Comparison of ENCODE assay signal across 32 mouse cellular contexts in genomic region chr1:177714397-177715012, GRCm38 (mm10). TPM values are rescaled to one million over a fixed set of nuclear protein-coding genes. Genes with fewer than 3 reads are reported as not detected.
DNase-seq lines count a peak whose midpoint lies in the region; ATAC-seq and TF ChIP-seq lines count a peak whose summit lies in the region.
"Had no signal": no experiment of that assay in that cellular context is flagged by ENCODE, and none has a peak within 500 bp of the region (broad histone marks: within the 10 kb centered on the region; RNA-seq: fewer than 3 reads in every experiment).

No protein-coding gene starts in this region.

- TF ChIP-seq EP300 in MEL (IDR thresholded peaks at IDR 0.05; ENCODE audit: low read depth in 1 of 2, low read length in 2 of 2): no peak

- TF ChIP-seq RAD21 in MEL (IDR thresholded peaks at IDR 0.05; ENCODE audit: low read depth, low read length): no peak

- no peaks in the 10 kb centered on the region for H3K4me1 ChIP-seq in intestine, embryonic 14.5 days (replicated peaks; ENCODE audit: control insufficient read depth, insufficient read depth, low read length)
- no peaks in the 10 kb centered on the region for H3K4me1 ChIP-seq in intestine, embryonic 15.5 days (replicated peaks)
- H3K4me1 ChIP-seq in MEL (ENCODE audit: control insufficient read depth in 1 of 2, insufficient read depth in 2 of 2, low read length in 2 of 2): peaks cover 15 to 50% of the 10 kb centered on the region in 2 experiments
- peaks cover 48% of the 10 kb centered on the region for H3K4me1 ChIP-seq in bone marrow macrophage, adult 2 months (ENCODE audit: control insufficient read depth, insufficient read depth, low read length)
- H3K4me1 ChIP-seq: embryonic facial prominence, embryonic 13.5 days; embryonic facial prominence, embryonic 15.5 days; forebrain, embryonic 12.5 days had no signal

- H3K9ac ChIP-seq in intestine, embryonic 14.5 days (ENCODE audit: low read length): no peak overlapping the region
- H3K9ac ChIP-seq in intestine, embryonic 15.5 days: no peak overlapping the region
- peak overlapping the region; percentile 44 for H3K9ac ChIP-seq in MEL (ENCODE audit: control insufficient read depth, low read depth, low read length, poor library complexity, severe bottlenecking)
- H3K9ac ChIP-seq: embryonic facial prominence, embryonic 13.5 days; embryonic facial prominence, embryonic 15.5 days; forebrain, embryonic 12.5 days had no signal

- ATAC-seq in intestine, embryonic 14.5 days (replicated peaks; ENCODE audit: low FRiP score, low TSS enrichment, low read depth): no peak
- ATAC-seq in intestine, embryonic 15.5 days: no peak
- ATAC-seq: activated CD4-positive, CD25-positive, alpha-beta regulatory T cell, adult 4 months; forebrain, embryonic 14.5 days; forebrain, embryonic 16.5 days; Patski had no signal

- peaks cover 3% of the 10 kb centered on the region; the same call in 1 of the 2 replicates for H3K9me3 ChIP-seq in intestine, embryonic 14.5 days (ENCODE audit: control insufficient read depth, low read length)
- H3K9me3 ChIP-seq in intestine, embryonic 15.5 days: no peaks in the 10 kb centered on the region
- no peaks in the 10 kb centered on the region for H3K9me3 ChIP-seq in MEL (replicated peaks; ENCODE audit: insufficient read depth, low read length)
- H3K9me3 ChIP-seq: embryonic facial prominence, embryonic 13.5 days; embryonic facial prominence, embryonic 15.5 days; forebrain, embryonic 12.5 days had no signal

- H3K79me2 ChIP-seq in MEL (ENCODE audit: control insufficient read depth, insufficient read depth, low read length, poor library complexity): no peaks in the 10 kb centered on the region
- H3K79me2 ChIP-seq in macrophage (ENCODE audit: inconsistent target): no peaks in the 10 kb centered on the region

- no peak overlapping the region for H3K27ac ChIP-seq in intestine, embryonic 14.5 days (ENCODE audit: low read depth)
- H3K27ac ChIP-seq in intestine, embryonic 15.5 days: no peak overlapping the region
- peak overlapping the region; percentile 98 for H3K27ac ChIP-seq in MEL (ENCODE audit: control insufficient read depth, low read depth, low read length)
- peak overlapping the region; percentile 98 for H3K27ac ChIP-seq in bone marrow macrophage, adult 2 months (ENCODE audit: insufficient read depth, low read depth, low read length)
- H3K27ac ChIP-seq in macrophage: peak overlapping the region; percentile 82
- H3K27ac ChIP-seq: embryonic facial prominence, embryonic 13.5 days; embryonic facial prominence, embryonic 15.5 days; forebrain, embryonic 10.5 days; forebrain, embryonic 12.5 days had no signal

- no peak for TF ChIP-seq POLR2A in MEL (IDR thresholded peaks at IDR 0.05; ENCODE audit: control insufficient read depth in 1 of 2, insufficient read depth in 1 of 2, low read depth in 1 of 2, low read length in 2 of 2, poor library complexity in 1 of 2)
- TF ChIP-seq POLR2A in bone marrow macrophage, adult 2 months (IDR thresholded peaks at IDR 0.05; ENCODE audit: borderline replicate concordance, low read depth, low read length): no peak

- peak; percentile 25 for DNase-seq in intestine, embryonic 14.5 days (ENCODE audit: low spot score)
- DNase-seq in MEL (ENCODE audit: low read depth, low spot score): no peak
- no peak for DNase-seq in right cerebral cortex, postnatal 14 days
- no peak for DNase-seq in gastrocnemius, adult 8-10 months (ENCODE audit: low spot score in 2 of 2)
- DNase-seq: adrenal gland, adult 8-10 months; adrenal gland, postnatal 25 days; B cell, adult 2 months; cerebellum, adult 11-12 months; cerebellum, adult 8-10 months; cerebellum, adult 9-11 months; cerebellum, postnatal 14 days; cerebellum, postnatal 36 days; embryo, embryonic 11 days had no signal

- no peaks in the 10 kb centered on the region for H3K36me3 ChIP-seq in intestine, embryonic 14.5 days (ENCODE audit: control insufficient read depth, insufficient read depth, low read length)
- H3K36me3 ChIP-seq in intestine, embryonic 15.5 days: no peaks in the 10 kb centered on the region
- H3K36me3 ChIP-seq in MEL (ENCODE audit: control insufficient read depth in 1 of 2, insufficient read depth in 2 of 2, low read length in 2 of 2): peaks cover 0 to 59% of the 10 kb centered on the region in 2 experiments; a peak in 2 of 4 replicates
- no peaks in the 10 kb centered on the region for H3K36me3 ChIP-seq in macrophage (ENCODE audit: inconsistent target)
- H3K36me3 ChIP-seq: embryonic facial prominence, embryonic 13.5 days; embryonic facial prominence, embryonic 15.5 days; forebrain, embryonic 10.5 days; forebrain, embryonic 12.5 days had no signal

- no peak for TF ChIP-seq CTCF in MEL (IDR thresholded peaks at IDR 0.05 in 2 of 3, conservative IDR thresholded peaks at IDR 0.05 in 1 of 3; ENCODE audit: control insufficient read depth in 1 of 3, insufficient read depth in 1 of 3, low read depth in 2 of 3, low read length in 3 of 3, poor library complexity in 1 of 3, severe bottlenecking in 1 of 3)
- TF ChIP-seq CTCF in bone marrow macrophage, adult 2 months (IDR thresholded peaks at IDR 0.05; ENCODE audit: low read depth, low read length): no peak

- no peak overlapping the region for H3K4me2 ChIP-seq in intestine, embryonic 14.5 days (ENCODE audit: low read length)
- no peak overlapping the region for H3K4me2 ChIP-seq in intestine, embryonic 15.5 days (replicated peaks)
- H3K4me2 ChIP-seq: embryonic facial prominence, embryonic 13.5 days; embryonic facial prominence, embryonic 15.5 days; forebrain, embryonic 12.5 days had no signal

- WGBS in intestine, embryonic 14.5 days: 91% methylated on average over 5 of the region's 5 CpGs
- WGBS in intestine, embryonic 15.5 days: 81% methylated on average over 5 of the region's 5 CpGs
- 47% methylated on average over 5 of the region's 5 CpGs for WGBS in macrophage (ENCODE audit: missing documents)

- H3K27me3 ChIP-seq in intestine, embryonic 14.5 days (replicated peaks; ENCODE audit: control insufficient read depth, insufficient read depth, low read length): no peaks in the 10 kb centered on the region
- no peaks in the 10 kb centered on the region for H3K27me3 ChIP-seq in intestine, embryonic 15.5 days (replicated peaks)
- H3K27me3 ChIP-seq in MEL (ENCODE audit: control insufficient read depth in 1 of 2, insufficient read depth in 2 of 2, low read length in 2 of 2): no peaks in the 10 kb centered on the region
- H3K27me3 ChIP-seq: embryonic facial prominence, embryonic 13.5 days; embryonic facial prominence, embryonic 15.5 days; Patski had no signal

- H3K4me3 ChIP-seq in intestine, embryonic 14.5 days (ENCODE audit: low read depth, low read length): no peak overlapping the region
- H3K4me3 ChIP-seq in intestine, embryonic 15.5 days (replicated peaks): no peak overlapping the region
- H3K4me3 ChIP-seq in MEL (ENCODE audit: control insufficient read depth in 1 of 2, insufficient read depth in 1 of 2, low read depth in 2 of 2, low read length in 2 of 2) (peak overlapping the region; percentile 31 to 32), macrophage (ENCODE audit: inconsistent target) (no peak overlapping the region)
- H3K4me3 ChIP-seq in bone marrow macrophage, adult 2 months (ENCODE audit: insufficient read depth, low read length): peak overlapping the region; percentile 39
- H3K4me3 ChIP-seq: embryonic facial prominence, embryonic 13.5 days; embryonic facial prominence, embryonic 15.5 days; erythroblast, embryonic 14.5 days; forebrain, embryonic 10.5 days; forebrain, embryonic 12.5 days had no signal

TF ChIP-seq in MEL, 35 proteins besides CTCF, POLR2A, EP300 and RAD21 (continues in another document):
- TF ChIP-seq MXI1 (IDR thresholded peaks at IDR 0.05; ENCODE audit: low read depth, low read length): peak; percentile 51; the same call in 1 of the 2 replicates
- TF ChIP-seq USF1 (IDR thresholded peaks at IDR 0.05; ENCODE audit: low read depth, low read length): no peak
- no peak for TF ChIP-seq E2F4 (IDR thresholded peaks at IDR 0.05; ENCODE audit: borderline replicate concordance, low read depth, low read length)
- TF ChIP-seq HCFC1 (IDR thresholded peaks at IDR 0.05; ENCODE audit: low read depth, low read length): no peak
- TF ChIP-seq ELF1 (IDR thresholded peaks at IDR 0.05; ENCODE audit: low read depth, low read length): no peak
- TF ChIP-seq MYC (IDR thresholded peaks at IDR 0.05; ENCODE audit: low read depth, low read length): 0 out of 2 replicates have a peak, but pooled peaks have one; percentile 53
- no peak for TF ChIP-seq GATA1 (IDR thresholded peaks at IDR 0.05; ENCODE audit: low read depth, low read length)
- no peak for TF ChIP-seq NRF1 (IDR thresholded peaks at IDR 0.05; ENCODE audit: insufficient read depth, low read depth, low read length, poor library complexity, severe bottlenecking)
- no peak for TF ChIP-seq MAZ (IDR thresholded peaks at IDR 0.05; ENCODE audit: low read depth, low read length)
- no peak for TF ChIP-seq GABPA (IDR thresholded peaks at IDR 0.05; ENCODE audit: low read depth, low read length)
- no peak for TF ChIP-seq ZC3H11A (IDR thresholded peaks at IDR 0.05; ENCODE audit: low read depth, low read length)
- 0 out of 2 replicates have a peak, but pooled peaks have one; percentile 39 for TF ChIP-seq MYB (IDR thresholded peaks at IDR 0.05; ENCODE audit: low read depth, low read length)
- no peak for TF ChIP-seq CHD2 (IDR thresholded peaks at IDR 0.05; ENCODE audit: low read length)
- no peak for TF ChIP-seq KAT2A (conservative IDR thresholded peaks at IDR 0.05; ENCODE audit: low read depth, low read length)
- TF ChIP-seq USF2 (IDR thresholded peaks at IDR 0.05; ENCODE audit: borderline replicate concordance in 1 of 2, insufficient read depth in 1 of 2, low read depth in 1 of 2, low read length in 2 of 2): no peak
- no peak for TF ChIP-seq TBP (IDR thresholded peaks at IDR 0.05; ENCODE audit: low read depth, low read length)
- peak; percentile 54; the same call in 1 of the 2 replicates for TF ChIP-seq MAX (IDR thresholded peaks at IDR 0.05; ENCODE audit: low read length)
- TF ChIP-seq MEF2A (IDR thresholded peaks at IDR 0.05; ENCODE audit: extremely low read depth, insufficient replicate concordance, low read depth, low read length, poor library complexity, severe bottlenecking): no peak

RNA-seq across cellular contexts. Expression of gene 1700016C15Rik, which starts 15.1 kb away (rescaled TPM):
- not detected in 2 replicates for polyA plus RNA-seq in intestine, embryonic 14.5 days (2014; fragmentation: Nextera tagmentation; extraction: Ambion mirVana)
- polyA plus RNA-seq in intestine, embryonic 15.5 days (2015; fragmentation: Nextera tagmentation; extraction: Ambion mirVana): 0.19 TPM in 1 of 2 replicates, not detected in the other
- total RNA-seq in MEL (2012; rRNA removed): not detected in 2 replicates
- polyA plus RNA-seq in MEL (2012; ENCODE audit: insufficient read depth in 1 of 2, insufficient read length in 2 of 2, low read depth in 1 of 2, low replicate concordance in 2 of 2, missing spikeins in 1 of 2): not detected
- not detected in 2 replicates for polyA plus RNA-seq in bone marrow macrophage, adult 2 months (2012; ENCODE audit: insufficient read depth, insufficient read length, missing spikeins)
- not detected for total RNA-seq in macrophage (2018; cell fraction: chromatin; rRNA removed)
- total RNA-seq in macrophage (2018; cell fraction: cytosol; rRNA removed): not detected
- total RNA-seq in macrophage (2018; cell fraction: nucleus; rRNA removed): not detected
- not detected in 3 replicates for polyA plus RNA-seq in macrophage (2018)
- total RNA-seq in gastrocnemius, adult 8-10 months (2022): not detected
- total RNA-seq: adrenal gland, adult 18-20 months; adrenal gland, adult 8-10 months; adrenal gland, postnatal 25 days; adrenal gland, postnatal 4 days; common myeloid progenitor, adult 5-6 weeks; ES-E14 had no signal
- polyA plus RNA-seq: brain, embryonic 14.5 days; embryonic facial prominence, embryonic 11.5 days; embryonic facial prominence, embryonic 13.5 days; erythroblast, embryonic 14.5 days; forebrain, embryonic 10.5 days; forebrain, embryonic 12.5 days; forebrain, embryonic 14.5 days; forebrain, embryonic 16.5 days; frontal cortex, adult 2 months had no signal

Comparison
In these comparisons a context has a peak if more than half of its experiments do, and no peak if none do; other contexts are left out.
1. H3K27ac ChIP-seq: peak in MEL (single experiment), bone marrow macrophage, adult 2 months (single experiment) and macrophage (single experiment); none in intestine, embryonic 14.5 days (single experiment) and intestine, embryonic 15.5 days (single experiment).
2. H3K4me3 ChIP-seq: peak in MEL (2 of 2) and bone marrow macrophage, adult 2 months (single experiment); none in intestine, embryonic 14.5 days (single experiment), intestine, embryonic 15.5 days (single experiment) and macrophage (single experiment).